Mouse (Mus musculus) NIH3T3 (cell line): Measurements from ENCODE around the gene Pde4dip.

Experiments used
- DNase-seq: peaks from one replicate; pipeline ENCODE4 v3.0.0-alpha.2; 2012; ENCODE audit warnings: low read depth

Pde4dip gene

GRCm38 (mm10) chr3:97649022-97649421, 239.5 kb downstream of the Pde4dip start:
- DNase-seq = no peak

- no peak for DNase-seq
Observed at GRCm38 (mm10) chr3:97648518-97648917, 240.0 kb downstream of the Pde4dip start.

GRCm38 (mm10) chr3:97642001-97642400, 246.5 kb downstream of the Pde4dip start:
- DNase-seq = no peak

- DNase-seq = no peak
Observed at GRCm38 (mm10) chr3:97641396-97641795, 247.1 kb downstream of the Pde4dip start.
